Mouse (Mus musculus): ENCODE measurements at regions not wholly inside any gene's neighbourhood (a gene's known extent, or its start where the extent isn't known, plus 50 kb on each side); places are given as distances from the start of the nearest gene placed in this dataset.

- ATAC-seq (ENCODE audit: low FRiP score) (no peak), DNase-seq (ENCODE audit: low spot score) (no peak)
- Histone ChIP-seq H3K9me3 (ENCODE audit: control insufficient read depth, low read length) (no peaks in the 10 kb centered on the region), H3K36me3 (ENCODE audit: control insufficient read depth, insufficient read depth, low read length) (no peaks in the 10 kb centered on the region), H3K4me2 (replicated peaks; ENCODE audit: low read depth, low read length) (no peak overlapping the region), H3K27ac (ENCODE audit: low read depth, low read length) (no peak overlapping the region), H3K9ac (ENCODE audit: low read depth, low read length) (no peak overlapping the region), H3K4me3 (ENCODE audit: low read depth, low read length) (no peak overlapping the region), H3K27me3 (ENCODE audit: control insufficient read depth, insufficient read depth, low read length) (no peaks in the 10 kb centered on the region), H3K4me1 (replicated peaks; ENCODE audit: control insufficient read depth, insufficient read depth, low read length) (no peaks in the 10 kb centered on the region)
- WGBS = 89% methylated on average over 2 of the region's 2 CpGs
These were observed 306.8 kb downstream of the Nuf2 start for GRCm38 (mm10) chr1:169224431-169224830.

- H3K27me3 ChIP-seq (ENCODE audit: control insufficient read depth, insufficient read depth, low read length) = no peaks in the 10 kb centered on the region
- H3K4me1 ChIP-seq (replicated peaks; ENCODE audit: control insufficient read depth, insufficient read depth, low read length) = no peaks in the 10 kb centered on the region
- H3K36me3 ChIP-seq (ENCODE audit: control insufficient read depth, insufficient read depth, low read length) = no peaks in the 10 kb centered on the region
- WGBS = 71% methylated on average over 1 of the region's 1 CpGs
- ATAC-seq (ENCODE audit: low FRiP score) (no peak), DNase-seq (ENCODE audit: low spot score) (no peak)
- no peak overlapping the region for H3K4me2 ChIP-seq (replicated peaks; ENCODE audit: low read depth, low read length)
- no peaks in the 10 kb centered on the region for H3K9me3 ChIP-seq (ENCODE audit: control insufficient read depth, low read length)
- no peak overlapping the region for H3K4me3 ChIP-seq (ENCODE audit: low read depth, low read length)
- no peak overlapping the region for H3K9ac ChIP-seq (ENCODE audit: low read depth, low read length)
- H3K27ac ChIP-seq (ENCODE audit: low read depth, low read length) = no peak overlapping the region
These were observed 343.6 kb downstream of the Nuf2 start for GRCm38 (mm10) chr1:169187658-169188057.

- H3K27ac ChIP-seq (ENCODE audit: low read depth, low read length) = no peak overlapping the region
- no peak overlapping the region for H3K4me2 ChIP-seq (replicated peaks; ENCODE audit: low read depth, low read length)
- H3K36me3 ChIP-seq (ENCODE audit: control insufficient read depth, insufficient read depth, low read length) = no peaks in the 10 kb centered on the region
- 83% methylated on average over 2 of the region's 2 CpGs for whole genome bisulfite sequencing
- DNase-seq (ENCODE audit: low spot score) (no peak), ATAC-seq (ENCODE audit: low FRiP score) (no peak)
- no peaks in the 10 kb centered on the region for H3K4me1 ChIP-seq (replicated peaks; ENCODE audit: control insufficient read depth, insufficient read depth, low read length)
- no peaks in the 10 kb centered on the region for H3K9me3 ChIP-seq (ENCODE audit: control insufficient read depth, low read length)
- no peak overlapping the region for H3K4me3 ChIP-seq (ENCODE audit: low read depth, low read length)
- H3K27me3 ChIP-seq (ENCODE audit: control insufficient read depth, insufficient read depth, low read length) = no peaks in the 10 kb centered on the region
- no peak overlapping the region for H3K9ac ChIP-seq (ENCODE audit: low read depth, low read length)
These were observed 360.9 kb downstream of the Nuf2 start for GRCm38 (mm10) chr1:169170405-169170804.

GRCm38 (mm10) chr1:169168033-169168432 is 363.2 kb downstream of the Nuf2 start:
- 89% methylated on average over 4 of the region's 4 CpGs for WGBS
- Histone ChIP-seq H3K4me2 (replicated peaks; ENCODE audit: low read depth, low read length) (no peak overlapping the region), H3K4me1 (replicated peaks; ENCODE audit: control insufficient read depth, insufficient read depth, low read length) (no peaks in the 10 kb centered on the region), H3K27ac (ENCODE audit: low read depth, low read length) (no peak overlapping the region), H3K36me3 (ENCODE audit: control insufficient read depth, insufficient read depth, low read length) (no peaks in the 10 kb centered on the region), H3K4me3 (ENCODE audit: low read depth, low read length) (no peak overlapping the region), H3K27me3 (ENCODE audit: control insufficient read depth, insufficient read depth, low read length) (no peaks in the 10 kb centered on the region), H3K9ac (ENCODE audit: low read depth, low read length) (no peak overlapping the region), H3K9me3 (ENCODE audit: control insufficient read depth, low read length) (no peaks in the 10 kb centered on the region)
- DNase-seq (ENCODE audit: low spot score) = no peak
- no peak for ATAC-seq (ENCODE audit: low FRiP score)

- 86% methylated on average over 5 of the region's 5 CpGs for WGBS
- H3K4me2 ChIP-seq (replicated peaks; ENCODE audit: low read depth, low read length) = no peak overlapping the region
- H3K27ac ChIP-seq (ENCODE audit: low read depth, low read length) = no peak overlapping the region
- H3K9me3 ChIP-seq (ENCODE audit: control insufficient read depth, low read length) = no peaks in the 10 kb centered on the region
- no peaks in the 10 kb centered on the region for H3K27me3 ChIP-seq (ENCODE audit: control insufficient read depth, insufficient read depth, low read length)
- DNase-seq (ENCODE audit: low spot score) (no peak), ATAC-seq (ENCODE audit: low FRiP score) (no peak)
- no peak overlapping the region for H3K4me3 ChIP-seq (ENCODE audit: low read depth, low read length)
- H3K9ac ChIP-seq (ENCODE audit: low read depth, low read length) = no peak overlapping the region
- no peaks in the 10 kb centered on the region for H3K4me1 ChIP-seq (replicated peaks; ENCODE audit: control insufficient read depth, insufficient read depth, low read length)
- no peaks in the 10 kb centered on the region for H3K36me3 ChIP-seq (ENCODE audit: control insufficient read depth, insufficient read depth, low read length)
These were observed 365.0 kb downstream of the Nuf2 start for GRCm38 (mm10) chr1:169166041-169166850.

- Histone ChIP-seq H3K4me1 (replicated peaks; ENCODE audit: control insufficient read depth, insufficient read depth, low read length) (no peaks in the 10 kb centered on the region), H3K27me3 (ENCODE audit: control insufficient read depth, insufficient read depth, low read length) (no peaks in the 10 kb centered on the region), H3K9ac (ENCODE audit: low read depth, low read length) (no peak overlapping the region), H3K27ac (ENCODE audit: low read depth, low read length) (no peak overlapping the region), H3K9me3 (ENCODE audit: control insufficient read depth, low read length) (no peaks in the 10 kb centered on the region), H3K4me2 (replicated peaks; ENCODE audit: low read depth, low read length) (no peak overlapping the region), H3K4me3 (ENCODE audit: low read depth, low read length) (no peak overlapping the region), H3K36me3 (ENCODE audit: control insufficient read depth, insufficient read depth, low read length) (no peaks in the 10 kb centered on the region)
- ATAC-seq (ENCODE audit: low FRiP score) (no peak), DNase-seq (ENCODE audit: low spot score) (no peak)
- WGBS = 84% methylated on average over 6 of the region's 6 CpGs
These were observed 370.4 kb downstream of the Nuf2 start for GRCm38 (mm10) chr1:169160858-169161257.

GRCm38 (mm10) chr1:169160220-169160619 is 371.0 kb downstream of the Nuf2 start:
- Histone ChIP-seq H3K36me3 (ENCODE audit: control insufficient read depth, insufficient read depth, low read length) (no peaks in the 10 kb centered on the region), H3K27me3 (ENCODE audit: control insufficient read depth, insufficient read depth, low read length) (no peaks in the 10 kb centered on the region), H3K9ac (ENCODE audit: low read depth, low read length) (no peak overlapping the region), H3K27ac (ENCODE audit: low read depth, low read length) (no peak overlapping the region), H3K9me3 (ENCODE audit: control insufficient read depth, low read length) (no peaks in the 10 kb centered on the region), H3K4me3 (ENCODE audit: low read depth, low read length) (no peak overlapping the region), H3K4me1 (replicated peaks; ENCODE audit: control insufficient read depth, insufficient read depth, low read length) (no peaks in the 10 kb centered on the region), H3K4me2 (replicated peaks; ENCODE audit: low read depth, low read length) (no peak overlapping the region)
- 66% methylated on average over 1 of the region's 1 CpGs for WGBS
- DNase-seq (ENCODE audit: low spot score) (no peak), ATAC-seq (ENCODE audit: low FRiP score) (no peak)

GRCm38 (mm10) chr1:169159786-169160185 is 371.5 kb downstream of the Nuf2 start:
- DNase-seq (ENCODE audit: low spot score) (no peak), ATAC-seq (ENCODE audit: low FRiP score) (no peak)
- no peak overlapping the region for H3K9ac ChIP-seq (ENCODE audit: low read depth, low read length)
- no peaks in the 10 kb centered on the region for H3K9me3 ChIP-seq (ENCODE audit: control insufficient read depth, low read length)
- no peak overlapping the region for H3K4me3 ChIP-seq (ENCODE audit: low read depth, low read length)
- no peaks in the 10 kb centered on the region for H3K4me1 ChIP-seq (replicated peaks; ENCODE audit: control insufficient read depth, insufficient read depth, low read length)
- H3K4me2 ChIP-seq (replicated peaks; ENCODE audit: low read depth, low read length) = no peak overlapping the region
- no peaks in the 10 kb centered on the region for H3K27me3 ChIP-seq (ENCODE audit: control insufficient read depth, insufficient read depth, low read length)
- H3K36me3 ChIP-seq (ENCODE audit: control insufficient read depth, insufficient read depth, low read length) = no peaks in the 10 kb centered on the region
- H3K27ac ChIP-seq (ENCODE audit: low read depth, low read length) = no peak overlapping the region

GRCm38 (mm10) chr1:169157496-169157895 is 373.8 kb downstream of the Nuf2 start:
- Histone ChIP-seq H3K9me3 (ENCODE audit: control insufficient read depth, low read length) (no peaks in the 10 kb centered on the region), H3K9ac (ENCODE audit: low read depth, low read length) (no peak overlapping the region), H3K36me3 (ENCODE audit: control insufficient read depth, insufficient read depth, low read length) (no peaks in the 10 kb centered on the region), H3K4me3 (ENCODE audit: low read depth, low read length) (no peak overlapping the region), H3K27ac (ENCODE audit: low read depth, low read length) (no peak overlapping the region), H3K27me3 (ENCODE audit: control insufficient read depth, insufficient read depth, low read length) (no peaks in the 10 kb centered on the region), H3K4me2 (replicated peaks; ENCODE audit: low read depth, low read length) (no peak overlapping the region), H3K4me1 (replicated peaks; ENCODE audit: control insufficient read depth, insufficient read depth, low read length) (no peaks in the 10 kb centered on the region)
- DNase-seq (ENCODE audit: low spot score) (no peak), ATAC-seq (ENCODE audit: low FRiP score) (no peak)
- 84% methylated on average over 3 of the region's 3 CpGs for WGBS
